Mouse (Mus musculus) limb, embryonic 10.5 days (tissue): ENCODE measurements around the gene P3h2. TPM values are rescaled to one million over a fixed set of nuclear protein-coding genes. Genes with fewer than 3 reads are reported as not detected.

ENCODE experiments used
- DNase-seq: peaks from one replicate; pipeline ENCODE4 v3.0.0-alpha.2; 2017; ENCODE audit warnings: low spot score
- H3K27ac ChIP-seq: fragments of 300-500 bp; sonication (generic); 2 replicates; pipeline ENCODE4 v1.5.1; 2016; ENCODE audit warnings: mild to moderate bottlenecking
- H3K27me3 ChIP-seq: fragments of 300-500 bp; sonication (generic); 2 replicates; pipeline ENCODE4 v1.6.1; 2016; ENCODE audit warnings: low read depth, mild to moderate bottlenecking; ENCODE audit not compliant: poor library complexity, severe bottlenecking
- H3K36me3 ChIP-seq: fragments of 300-500 bp; sonication (generic); 2 replicates; pipeline ENCODE4 v1.6.1; 2016; ENCODE audit warnings: mild to moderate bottlenecking, moderate library complexity
- H3K4me1 ChIP-seq: fragments of 300-500 bp; sonication (generic); 2 replicates; pipeline ENCODE4 v1.6.1; 2016
- H3K4me3 ChIP-seq: fragments of 300-500 bp; sonication (generic); 2 replicates; pipeline ENCODE4 v1.5.1; 2016; ENCODE audit warnings: mild to moderate bottlenecking, moderate library complexity
- H3K9me3 ChIP-seq: fragments of 300-500 bp; sonication (generic); replicated peaks from 2 replicates; pipeline ENCODE4 v1.6.1; 2016; ENCODE audit warnings: mild to moderate bottlenecking
- WGBS: fragments of 180-500 bp; shearing (Covaris S2); methylation state at CpG from one replicate; pipeline ENCODE4 v1.1.7; 2016; 5-methylcytosine and 5-hydroxymethylcytosine counted together
- polyA plus RNA-seq: library from polyadenylated mRNA; unstranded; fragments of >200 nt; fragmentation: Nextera tagmentation; extraction: Ambion mirVana; gene quantifications from 2 replicates; pipeline ENCODE4 v1.2.1, GENCODE M21; 2016

The P3h2 gene
- polyA plus RNA-seq: 2.7 and 3.2 TPM in 2 replicates

DNA sequence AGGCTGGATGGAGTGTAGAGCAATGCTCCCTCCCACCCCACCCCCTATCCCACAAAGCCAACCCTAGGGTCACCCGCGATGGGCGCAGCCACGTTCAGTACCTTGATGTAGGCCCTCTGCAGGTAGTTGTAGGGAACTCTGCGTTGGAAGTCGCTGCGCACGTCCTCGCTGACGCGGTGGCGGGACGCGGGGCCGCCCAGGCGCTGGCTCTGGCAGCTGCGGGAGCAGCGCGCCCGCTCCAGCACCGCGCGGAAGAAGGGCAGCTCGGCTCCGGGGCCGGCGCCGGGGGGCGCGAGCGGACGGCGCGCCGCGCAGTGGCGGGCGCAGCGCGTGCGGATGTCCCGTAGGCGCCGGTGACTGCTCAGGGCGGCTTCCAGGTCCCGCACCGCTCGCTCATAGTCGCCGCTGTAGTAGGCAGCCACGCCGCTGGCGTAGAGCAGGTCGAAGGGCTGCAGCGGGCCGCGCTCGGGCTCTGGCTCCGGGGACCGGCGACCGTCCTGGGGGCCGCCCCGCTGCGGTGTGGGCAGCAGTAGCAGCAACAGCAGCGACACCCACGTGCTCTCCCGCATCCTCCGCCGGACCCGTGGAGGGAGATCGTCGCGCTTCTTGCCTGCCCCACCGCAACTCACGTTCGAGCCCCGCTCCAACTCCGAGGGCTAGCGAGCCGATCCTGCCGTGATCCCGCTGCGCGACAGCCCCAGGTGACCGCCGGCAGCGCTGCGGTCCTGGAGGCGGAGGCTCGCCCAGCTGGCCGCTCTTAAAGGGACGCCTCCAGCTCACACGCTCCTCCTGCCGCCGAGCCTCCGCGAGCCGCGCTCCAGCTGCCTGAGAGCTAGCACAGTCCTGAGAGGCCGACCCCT lies at the start of gene P3h2:
Gene P3h2 (minus strand): TSS at position 670 of the 860 bp plus-strand sequence.
- Histone ChIP-seq H3K36me3 (no peaks in the 10 kb centered on the region), H3K27ac (peak within 1 kb of the TSS; percentile 94), H3K9me3 (no peaks in the 10 kb centered on the region), H3K4me3 (peak within 1 kb of the TSS; percentile 85), H3K27me3 (no peaks in the 10 kb centered on the region), H3K4me1 (peaks cover 28% of the 10 kb centered on the region)
- WGBS: under 1% methylated on average over 97 of the region's 101 CpGs
- peak; percentile 84 for DNase-seq

DNA sequence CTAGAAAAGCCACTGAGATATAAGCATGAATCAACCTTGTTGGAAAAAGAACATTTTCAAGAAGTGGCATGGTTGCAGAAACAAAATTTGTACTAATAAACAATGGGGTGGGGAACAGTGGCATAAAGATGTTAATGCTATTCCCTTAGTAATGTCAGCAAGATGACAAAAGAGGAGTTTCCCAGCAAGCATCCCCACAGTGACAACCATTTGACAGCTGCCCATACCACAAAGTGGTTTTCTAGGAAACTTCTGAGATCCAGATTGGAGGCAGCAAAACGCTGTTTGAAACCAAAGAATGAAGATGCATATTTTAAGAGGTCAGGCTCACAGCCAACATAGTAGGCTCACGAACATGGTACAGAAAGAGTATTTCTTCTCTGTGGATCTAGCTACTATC lies 46.7 kb upstream of the P3h2 start:
- Histone ChIP-seq H3K4me1 (no peaks in the 10 kb centered on the region), H3K27me3 (no peaks in the 10 kb centered on the region), H3K4me3 (no peak overlapping the region), H3K27ac (no peak overlapping the region), H3K36me3 (no peaks in the 10 kb centered on the region), H3K9me3 (no peaks in the 10 kb centered on the region)
- no peak for DNase-seq
- 95% methylated on average over 2 of the region's 2 CpGs for WGBS

DNA sequence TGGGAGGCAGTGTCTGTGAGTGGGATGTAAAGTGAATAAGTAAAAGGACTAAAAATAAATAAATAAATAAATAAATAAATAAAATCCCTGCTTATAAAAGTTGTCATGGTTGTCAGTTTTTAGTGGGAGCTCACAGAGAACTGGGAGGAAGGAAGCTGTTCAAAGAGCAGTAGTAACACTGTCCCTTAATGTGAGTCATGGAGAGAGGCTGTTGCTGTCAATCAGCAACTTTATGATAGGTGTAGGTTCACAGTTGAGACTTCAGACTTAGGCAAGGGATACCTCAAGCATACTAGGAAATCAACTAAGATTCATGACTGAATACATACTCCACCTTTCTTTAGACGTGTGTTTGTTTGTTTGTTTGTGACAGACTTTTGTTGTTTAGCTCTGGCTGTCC lies 45.4 kb upstream of the P3h2 start:
- no peak overlapping the region for H3K4me3 ChIP-seq
- no peaks in the 10 kb centered on the region for H3K4me1 ChIP-seq
- no peak for DNase-seq
- H3K27ac ChIP-seq: no peak overlapping the region
- no peaks in the 10 kb centered on the region for H3K9me3 ChIP-seq
- 91% methylated on average over 1 of the region's 1 CpGs for WGBS
- no peaks in the 10 kb centered on the region for H3K36me3 ChIP-seq
- no peaks in the 10 kb centered on the region for H3K27me3 ChIP-seq

DNA sequence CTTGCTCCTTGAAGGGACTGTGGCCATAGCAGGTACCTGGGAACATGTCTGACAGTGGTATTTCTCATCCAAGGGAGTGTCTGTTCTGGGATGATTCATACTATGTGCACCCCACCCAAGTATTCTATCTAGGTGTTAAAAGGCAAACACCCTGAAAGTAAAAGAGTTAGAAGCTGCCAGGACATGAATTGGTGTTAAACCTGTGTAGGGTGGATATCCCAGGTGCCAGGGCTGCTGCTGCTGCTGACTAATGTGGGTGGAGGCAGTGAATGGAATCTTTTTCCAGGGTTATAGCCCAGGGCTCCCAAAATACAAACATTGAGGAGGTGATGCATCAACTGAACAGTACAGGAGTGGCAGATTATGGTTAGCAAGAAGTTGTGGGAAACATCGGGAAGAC lies 41.3 kb upstream of the P3h2 start:
- DNase-seq: no peak
- no peak overlapping the region for H3K27ac ChIP-seq
- H3K27me3 ChIP-seq: no peaks in the 10 kb centered on the region
- no peaks in the 10 kb centered on the region for H3K4me1 ChIP-seq
- H3K36me3 ChIP-seq: no peaks in the 10 kb centered on the region
- 85% methylated on average over 1 of the region's 1 CpGs for WGBS
- H3K9me3 ChIP-seq: no peaks in the 10 kb centered on the region
- H3K4me3 ChIP-seq: no peak overlapping the region

DNA sequence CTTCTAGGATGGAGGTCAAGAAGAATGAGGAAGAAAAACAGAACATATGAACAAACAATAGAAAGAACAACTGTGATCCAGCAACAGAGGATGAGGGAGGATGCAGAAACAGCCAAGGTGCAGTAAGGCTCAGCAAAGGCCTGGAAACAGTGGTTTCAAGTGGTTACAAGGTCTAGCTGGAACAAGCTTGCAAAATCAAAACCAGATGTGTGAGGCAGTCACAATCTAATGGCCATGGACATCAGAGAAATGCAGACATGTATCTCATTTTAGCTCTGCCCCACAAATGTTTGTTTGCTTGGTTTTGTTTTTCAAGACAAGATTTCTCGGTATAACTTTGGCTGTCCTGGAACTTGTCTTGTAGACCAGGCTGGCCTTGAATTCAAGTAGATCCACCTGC lies 25.5 kb upstream of the P3h2 start:
- H3K27ac ChIP-seq: no peak overlapping the region
- WGBS: 62% methylated on average over 1 of the region's 1 CpGs
- no peak overlapping the region for H3K4me3 ChIP-seq
- H3K27me3 ChIP-seq: no peaks in the 10 kb centered on the region
- H3K36me3 ChIP-seq: no peaks in the 10 kb centered on the region
- no peaks in the 10 kb centered on the region for H3K9me3 ChIP-seq
- H3K4me1 ChIP-seq: peaks cover 9% of the 10 kb centered on the region
- DNase-seq: no peak

DNA sequence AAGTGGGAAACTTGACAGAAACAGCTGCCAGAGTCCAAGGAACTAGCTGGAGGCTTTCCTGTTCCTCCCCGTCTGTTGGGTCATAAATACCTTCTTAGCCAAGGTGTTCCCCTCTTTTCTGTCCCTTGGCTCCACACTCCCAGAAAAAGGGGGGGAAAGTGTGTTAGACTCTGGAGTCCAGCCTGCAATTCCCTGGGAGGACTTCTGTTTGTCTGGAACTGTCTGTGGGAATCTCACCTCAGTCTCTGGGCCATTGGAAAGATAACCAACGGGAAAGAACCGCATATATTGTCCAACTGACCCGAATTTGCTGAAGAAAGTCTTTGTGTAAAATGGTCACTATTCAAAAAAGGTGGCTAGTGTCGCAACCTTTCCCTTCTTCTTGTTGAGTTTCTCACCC lies 1.0 kb upstream of the P3h2 start:
- Histone ChIP-seq H3K36me3 (no peaks in the 10 kb centered on the region), H3K9me3 (no peaks in the 10 kb centered on the region), H3K4me1 (peaks cover 28% of the 10 kb centered on the region), H3K27ac (peak overlapping the region; percentile 94; the same call in 1 of the 2 replicates), H3K4me3 (0 out of 2 replicates have a peak overlapping the region, but pooled peaks have one; percentile 85), H3K27me3 (no peaks in the 10 kb centered on the region)
- 67% methylated on average over 5 of the region's 5 CpGs for WGBS
- peak; percentile 34 for DNase-seq

DNA sequence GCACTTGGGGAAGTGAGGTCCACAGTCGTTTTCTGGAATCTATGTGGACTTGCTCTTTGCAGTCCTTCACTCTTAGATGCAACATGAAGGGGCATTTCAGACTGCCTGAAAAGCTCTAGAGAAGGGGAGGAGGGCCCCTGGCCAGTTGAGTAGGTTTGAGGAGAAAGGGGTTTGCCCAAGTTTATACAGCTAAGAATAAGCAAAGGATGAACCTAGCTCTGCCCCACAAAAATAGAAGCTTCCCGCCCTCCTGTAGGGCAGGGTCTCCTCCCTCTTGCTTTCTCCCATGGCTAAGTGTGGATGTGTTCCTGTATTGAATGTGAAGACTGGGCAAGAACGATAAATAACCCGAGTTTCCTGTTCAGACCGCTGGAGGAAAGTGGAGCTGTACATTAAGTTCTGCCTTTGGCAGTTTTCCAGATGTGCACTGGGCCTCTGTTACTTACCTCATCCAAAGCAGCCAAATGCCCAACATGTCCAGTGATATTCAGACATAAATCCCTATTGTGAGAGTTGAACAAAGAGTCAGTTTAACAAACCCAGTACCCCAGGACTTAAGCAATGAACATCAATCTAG lies 545 bp upstream of the P3h2 start:
- Histone ChIP-seq H3K27me3 (no peaks in the 10 kb centered on the region), H3K4me3 (peak overlapping the region; percentile 85), H3K36me3 (no peaks in the 10 kb centered on the region), H3K4me1 (peaks cover 28% of the 10 kb centered on the region), H3K9me3 (no peaks in the 10 kb centered on the region), H3K27ac (peak overlapping the region; percentile 94)
- DNase-seq: no peak
- 7% methylated on average over 5 of the region's 5 CpGs for WGBS

DNA sequence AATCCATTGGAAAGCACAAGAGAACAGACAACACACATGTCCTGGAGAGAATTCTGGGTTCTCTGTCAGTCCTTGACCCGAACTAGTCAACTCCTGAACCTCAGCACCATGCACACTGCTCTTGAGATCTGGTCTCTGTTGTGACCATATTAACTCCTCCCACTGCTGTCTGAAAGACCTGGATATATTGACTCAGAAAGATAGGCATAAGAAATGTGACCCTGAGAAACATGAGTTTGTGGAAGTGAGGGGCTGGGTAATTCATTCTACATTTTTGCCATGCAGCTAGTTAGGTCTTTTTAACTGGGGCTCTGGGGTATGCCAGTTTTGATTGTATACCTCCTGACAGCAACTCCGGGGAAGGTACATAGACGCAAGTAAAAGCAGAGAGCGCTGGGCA lies 1.3 kb downstream of the P3h2 start:
- Histone ChIP-seq H3K27ac (no peak overlapping the region), H3K4me3 (peak overlapping the region; percentile 85), H3K36me3 (no peaks in the 10 kb centered on the region), H3K9me3 (no peaks in the 10 kb centered on the region), H3K27me3 (no peaks in the 10 kb centered on the region), H3K4me1 (peaks cover 32% of the 10 kb centered on the region)
- 38% methylated on average over 4 of the region's 4 CpGs for WGBS
- DNase-seq: peak; percentile 33

DNA sequence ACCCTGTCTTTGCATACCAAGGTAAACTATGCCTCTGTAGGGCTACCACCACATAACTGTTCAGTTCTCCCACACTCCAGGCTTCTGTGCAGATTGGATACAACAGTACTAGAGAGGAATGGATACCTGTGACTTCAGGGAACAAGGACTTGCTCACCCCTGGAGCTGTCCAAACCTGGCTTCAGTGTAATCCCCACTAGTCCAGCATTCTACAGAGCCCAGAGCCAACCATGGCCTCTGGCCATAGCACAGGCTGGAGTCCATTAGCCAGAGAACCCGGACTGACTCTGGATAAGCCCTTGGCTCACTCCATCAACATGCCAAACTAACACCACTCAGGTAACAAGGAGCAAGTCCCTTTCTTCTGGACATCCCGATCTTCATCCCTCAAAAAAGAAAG lies 2.7 kb downstream of the P3h2 start:
- H3K27me3 ChIP-seq: no peaks in the 10 kb centered on the region
- H3K27ac ChIP-seq: no peak overlapping the region
- H3K36me3 ChIP-seq: no peaks in the 10 kb centered on the region
- peaks cover 32% of the 10 kb centered on the region for H3K4me1 ChIP-seq
- no peak for DNase-seq
- H3K4me3 ChIP-seq: no peak overlapping the region
- WGBS: 73% methylated on average over 2 of the region's 2 CpGs
- H3K9me3 ChIP-seq: no peaks in the 10 kb centered on the region

DNA sequence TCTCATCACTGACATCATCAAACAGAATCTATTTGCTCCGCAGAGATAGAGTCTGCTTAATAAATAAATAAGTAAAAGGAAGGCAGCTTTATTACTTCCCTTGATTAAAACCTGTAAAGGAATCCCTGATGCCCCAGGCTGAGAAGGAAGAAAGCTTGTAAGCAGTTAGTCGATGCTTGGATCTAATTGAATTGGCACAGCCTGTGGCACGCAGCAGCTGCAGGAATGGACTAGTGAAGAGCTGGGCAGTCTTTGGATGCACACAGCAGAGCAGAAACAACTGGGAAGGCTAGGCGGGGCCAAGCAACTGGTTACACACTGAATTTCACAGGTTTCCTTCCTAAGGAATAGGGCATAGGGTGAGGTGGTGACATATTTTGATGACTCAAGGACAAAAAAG lies 5.4 kb downstream of the P3h2 start:
- Histone ChIP-seq H3K9me3 (no peaks in the 10 kb centered on the region), H3K36me3 (no peaks in the 10 kb centered on the region), H3K27me3 (no peaks in the 10 kb centered on the region), H3K4me1 (peaks cover 16% of the 10 kb centered on the region), H3K4me3 (no peak overlapping the region), H3K27ac (no peak overlapping the region)
- 50% methylated on average over 4 of the region's 4 CpGs for WGBS
- DNase-seq: no peak

DNA sequence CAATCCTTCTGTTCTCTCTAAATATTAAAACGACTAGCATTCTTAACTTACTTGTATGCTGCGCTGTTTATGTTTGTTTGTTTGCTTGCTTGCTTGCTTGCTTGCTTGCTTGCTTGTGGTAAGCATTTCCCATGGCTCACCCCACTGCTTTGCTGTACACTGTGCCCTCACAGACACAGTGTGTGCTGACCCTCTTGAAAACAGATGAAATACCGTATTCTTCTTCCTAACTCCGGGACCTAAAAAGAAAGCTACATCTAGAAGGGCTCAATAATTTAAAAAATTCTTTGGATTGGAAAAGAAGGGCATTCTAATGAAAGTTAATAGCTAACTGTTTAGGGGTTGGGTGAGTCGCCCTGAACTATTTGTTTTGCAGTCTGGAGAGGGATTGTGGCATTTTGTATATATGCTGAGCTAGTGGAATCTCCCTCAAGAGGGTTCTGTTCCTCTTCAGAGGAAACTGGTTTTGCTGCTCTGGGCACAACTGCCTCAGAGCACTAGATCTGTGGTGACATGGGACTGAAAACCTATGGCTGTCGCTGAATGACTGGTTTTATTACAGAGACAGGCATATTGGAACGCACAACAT lies 9.8 kb downstream of the P3h2 start:
- H3K9me3 ChIP-seq: no peaks in the 10 kb centered on the region
- H3K4me1 ChIP-seq: peaks cover 3% of the 10 kb centered on the region
- H3K4me3 ChIP-seq: no peak overlapping the region
- H3K27me3 ChIP-seq: no peaks in the 10 kb centered on the region
- 87% methylated on average over 7 of the region's 7 CpGs for WGBS
- H3K36me3 ChIP-seq: no peaks in the 10 kb centered on the region
- H3K27ac ChIP-seq: no peak overlapping the region
- DNase-seq: no peak

DNA sequence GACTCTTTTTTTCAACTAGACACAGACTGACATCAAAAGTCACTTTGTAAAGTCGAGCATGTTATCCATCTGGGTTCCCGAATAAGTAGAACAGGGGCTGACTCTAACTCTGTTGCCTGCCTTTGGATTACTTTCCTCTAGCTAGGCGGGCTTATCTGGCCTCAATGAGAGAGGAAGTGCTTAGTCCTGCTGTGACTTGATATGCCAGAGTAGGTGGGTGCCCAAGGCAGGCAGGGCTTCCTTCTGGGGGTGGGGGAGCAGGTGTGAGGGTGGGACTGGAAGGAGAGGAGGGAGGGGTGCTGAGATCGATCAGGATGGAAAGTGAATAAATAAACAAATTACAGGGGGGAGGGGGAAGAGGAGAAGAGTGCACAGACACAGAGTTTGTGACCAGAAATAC lies 11.7 kb downstream of the P3h2 start:
- H3K4me1 ChIP-seq: no peaks in the 10 kb centered on the region
- 75% methylated on average over 4 of the region's 4 CpGs for WGBS
- H3K27ac ChIP-seq: no peak overlapping the region
- H3K36me3 ChIP-seq: no peaks in the 10 kb centered on the region
- no peaks in the 10 kb centered on the region for H3K27me3 ChIP-seq
- DNase-seq: no peak
- H3K4me3 ChIP-seq: no peak overlapping the region
- H3K9me3 ChIP-seq: no peaks in the 10 kb centered on the region

DNA sequence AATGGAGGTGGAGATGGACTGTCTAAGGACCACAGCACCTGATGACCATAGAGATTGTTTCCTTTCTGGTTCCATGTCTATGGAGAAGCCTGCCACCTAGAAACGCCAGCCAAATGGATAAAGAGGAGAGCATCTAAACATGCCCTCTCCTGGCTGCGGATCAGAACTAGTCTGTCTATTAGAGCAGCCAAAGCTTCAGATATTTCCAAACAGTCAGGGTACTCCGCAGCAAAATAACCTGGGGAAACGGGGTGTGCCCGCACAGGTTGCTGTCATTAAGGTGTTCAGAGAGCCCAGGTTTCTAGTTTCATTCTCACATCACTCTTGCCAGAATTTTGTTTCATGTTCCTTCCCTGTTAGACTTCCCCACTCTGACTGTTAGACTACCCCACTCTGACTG lies 16.6 kb downstream of the P3h2 start:
- Histone ChIP-seq H3K4me3 (no peak overlapping the region), H3K9me3 (no peaks in the 10 kb centered on the region), H3K27me3 (no peaks in the 10 kb centered on the region), H3K4me1 (peaks cover 6% of the 10 kb centered on the region; the same call in 1 of the 2 replicates), H3K27ac (no peak overlapping the region), H3K36me3 (no peaks in the 10 kb centered on the region)
- 91% methylated on average over 5 of the region's 5 CpGs for WGBS
- no peak for DNase-seq
